Mouse (Mus musculus) WW6 (cell line): ENCODE data around the gene Atxn7l1.

ENCODE experiments used
- DNase-seq: peaks from one replicate; pipeline ENCODE4 v3.0.0-alpha.2; 2013; ENCODE audit warnings: low read depth, low spot score

Gene Atxn7l1

GRCm38 (mm10) chr12:33225978-33226377 lies 78.5 kb downstream of the Atxn7l1 start:
- no peak for DNase-seq

DNA sequence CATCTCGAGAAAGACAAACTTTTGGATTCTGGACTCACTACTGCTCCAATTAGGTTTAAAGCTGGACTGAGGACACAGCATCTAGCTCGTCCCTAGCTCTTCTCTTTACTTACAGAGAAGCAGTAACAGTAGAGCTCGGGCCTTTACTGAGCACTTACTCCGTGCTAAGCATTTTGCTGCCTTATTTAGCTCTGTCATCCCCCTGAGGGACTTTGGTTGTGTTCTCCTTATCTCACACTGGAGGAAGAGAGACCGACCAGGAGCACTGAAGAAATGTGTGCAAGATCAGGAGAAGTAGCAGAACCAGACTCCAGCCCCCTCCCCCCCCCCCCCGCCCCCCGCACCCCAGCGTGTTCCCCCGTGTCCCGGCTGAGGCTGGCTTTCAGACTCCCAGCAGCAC lies 79.1 kb downstream of the Atxn7l1 start:
- no peak for DNase-seq

- DNase-seq, result no peak
Measured at GRCm38 (mm10) chr12:33235314-33235713, 87.8 kb downstream of the Atxn7l1 start.

DNA sequence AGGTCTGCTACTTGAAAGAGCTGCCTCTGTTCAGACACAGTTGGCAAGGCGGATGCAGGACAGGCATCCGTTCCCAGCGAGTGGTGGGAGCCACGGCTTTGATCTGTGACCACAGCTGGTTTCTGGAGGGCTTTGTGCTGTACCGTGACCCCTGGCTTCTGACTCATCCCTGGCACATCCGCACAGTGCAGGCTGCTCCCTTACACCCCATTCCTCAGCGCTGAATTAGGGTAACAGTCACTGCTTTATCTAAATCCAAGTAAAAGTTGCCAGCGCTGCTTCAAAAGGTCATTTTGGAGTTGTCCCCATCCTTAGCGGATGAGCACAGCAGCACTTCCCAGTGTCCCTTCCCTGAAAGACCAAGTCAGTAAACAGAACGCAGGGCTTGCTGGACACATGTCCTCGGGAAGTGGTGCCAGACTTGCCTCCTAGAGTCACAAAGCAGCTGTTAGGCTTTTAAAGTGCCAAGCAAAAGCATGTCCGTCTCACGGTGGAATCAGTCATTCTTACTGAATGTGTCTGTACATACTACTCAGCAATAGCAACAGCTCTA lies 88.4 kb downstream of the Atxn7l1 start:
- DNase-seq, result no peak

GRCm38 (mm10) chr12:33236344-33237049 lies 89.0 kb downstream of the Atxn7l1 start:
- peak; percentile 22 for DNase-seq

DNA sequence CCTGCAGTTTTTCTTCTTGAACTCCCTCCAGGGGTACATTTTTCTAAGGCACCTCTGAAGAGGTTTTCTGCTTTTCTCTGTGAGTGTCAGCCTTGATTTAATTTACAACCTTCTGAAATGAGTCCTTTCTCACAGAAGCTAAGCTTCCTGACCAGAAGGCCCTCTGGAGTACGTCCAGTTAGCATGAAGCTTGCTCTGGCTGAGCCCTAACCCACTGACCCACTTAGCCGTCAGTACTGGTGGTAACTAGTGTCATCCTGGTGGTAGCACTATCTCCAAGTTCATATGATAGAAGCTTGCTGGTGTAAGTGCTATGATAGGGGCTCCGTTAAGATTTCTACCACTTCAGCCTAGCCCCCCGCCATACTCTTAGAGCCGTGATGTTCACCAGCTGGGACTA lies 89.6 kb downstream of the Atxn7l1 start:
- DNase-seq, result no peak

GRCm38 (mm10) chr12:33242679-33243078 lies 95.2 kb downstream of the Atxn7l1 start:
- no peak for DNase-seq

DNA sequence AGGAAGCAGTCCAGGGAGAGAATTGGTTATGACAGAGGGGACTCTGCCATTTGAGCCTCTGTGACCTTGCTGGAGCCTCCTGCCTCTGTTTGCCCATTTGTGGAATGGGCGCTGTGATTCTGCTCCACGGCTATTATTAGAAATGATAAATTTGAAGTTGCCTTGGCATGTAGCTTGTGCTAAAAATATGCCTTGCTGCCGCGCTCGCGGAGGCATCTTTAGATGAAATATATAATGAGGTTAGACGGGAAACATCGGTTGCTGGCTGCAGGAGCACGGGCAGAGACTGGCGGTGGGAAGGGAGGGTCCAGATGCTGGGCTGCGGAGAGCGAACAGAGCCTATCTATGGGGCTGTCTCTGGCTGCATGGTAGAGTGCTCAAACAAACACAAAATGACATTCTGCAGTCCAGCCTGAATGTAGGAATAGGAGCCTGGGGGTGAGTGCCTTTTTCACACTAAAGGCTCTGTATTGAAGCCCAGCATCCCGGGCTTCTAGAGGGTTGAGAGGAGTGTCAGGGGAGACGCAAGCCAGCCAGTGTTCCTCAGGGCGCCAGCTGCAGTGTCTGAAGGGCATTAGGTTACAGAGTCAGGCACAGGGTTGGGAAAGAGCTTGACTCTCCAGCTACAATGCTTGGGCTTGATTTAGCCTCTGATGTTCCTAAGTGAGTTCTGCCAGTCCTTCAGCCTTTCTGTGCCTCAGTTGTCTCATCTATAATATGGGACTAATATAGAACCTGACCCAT lies 96.8 kb downstream of the Atxn7l1 start:
- DNase-seq, result no peak

GRCm38 (mm10) chr12:33245455-33245854 lies 98.0 kb downstream of the Atxn7l1 start:
- no peak for DNase-seq

DNA sequence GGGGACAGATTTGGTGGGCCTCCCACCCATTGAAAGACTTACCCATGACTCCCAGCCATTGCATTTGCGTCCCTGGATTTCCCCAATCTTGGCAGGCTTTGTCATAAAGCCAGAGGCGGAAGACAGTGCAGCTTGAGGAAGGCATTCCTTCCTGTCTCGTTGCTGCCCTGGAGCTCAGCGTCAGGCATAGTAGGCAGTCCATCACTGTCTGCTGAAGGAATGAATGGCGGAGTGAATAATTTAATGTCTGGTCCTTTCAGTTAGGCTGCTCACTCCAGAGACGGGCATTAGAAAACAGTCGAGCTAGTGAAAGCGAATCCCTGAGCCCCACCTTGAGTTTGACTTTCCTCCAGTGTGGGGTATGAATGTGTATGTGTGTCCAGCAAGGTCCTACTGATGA lies 99.4 kb downstream of the Atxn7l1 start:
- DNase-seq, result no peak

DNA sequence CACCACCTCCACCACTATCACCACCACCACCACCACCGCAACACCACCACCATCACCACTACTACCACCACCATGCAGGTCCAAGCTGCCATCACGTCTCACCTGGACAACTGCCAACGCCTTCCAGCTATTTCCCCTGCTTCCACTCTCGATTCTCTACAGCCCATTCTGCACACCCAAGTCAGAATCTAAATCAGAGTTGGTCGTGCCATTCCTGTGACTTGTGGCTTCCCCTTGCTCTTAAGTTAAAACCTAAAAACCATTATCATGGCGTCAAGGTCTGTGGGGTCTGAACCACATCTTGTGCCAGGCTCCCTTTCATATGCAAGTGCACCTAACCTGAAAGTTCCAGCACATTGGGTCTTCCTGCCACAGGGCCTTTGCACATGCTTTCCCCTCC lies 102.7 kb downstream of the Atxn7l1 start:
- no peak for DNase-seq

DNA sequence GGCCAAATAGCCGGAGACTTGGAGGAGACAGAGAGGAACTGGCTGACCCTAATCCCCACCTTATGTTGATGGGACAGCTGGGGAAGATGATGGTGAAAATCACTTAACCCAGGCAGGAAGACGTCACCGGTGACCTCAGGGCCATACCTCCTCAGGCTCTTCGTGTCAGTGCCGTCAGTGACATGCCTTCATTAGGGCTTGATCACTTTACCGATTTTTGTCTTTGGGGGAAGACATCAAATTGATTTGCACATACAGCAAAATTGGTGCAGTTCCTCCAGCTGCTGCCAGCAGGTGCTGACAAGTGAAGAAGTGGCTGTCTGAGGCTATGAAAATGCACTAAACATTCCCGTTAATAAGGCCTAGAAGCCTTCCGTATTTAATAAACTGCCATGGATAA lies 103.9 kb downstream of the Atxn7l1 start:
- no peak for DNase-seq

- no peak for DNase-seq
Measured at GRCm38 (mm10) chr12:33252621-33253020, 105.1 kb downstream of the Atxn7l1 start.

GRCm38 (mm10) chr12:33253206-33253605 lies 105.7 kb downstream of the Atxn7l1 start:
- no peak for DNase-seq

- DNase-seq, result no peak
Measured at GRCm38 (mm10) chr12:33255256-33255655, 107.8 kb downstream of the Atxn7l1 start.

- no peak for DNase-seq
Measured at GRCm38 (mm10) chr12:33256426-33256825, 108.9 kb downstream of the Atxn7l1 start.

- DNase-seq, result no peak
Measured at GRCm38 (mm10) chr12:33258995-33259529, 111.6 kb downstream of the Atxn7l1 start.

GRCm38 (mm10) chr12:33260575-33260974 lies 113.1 kb downstream of the Atxn7l1 start:
- no peak for DNase-seq

- DNase-seq, result no peak
Measured at GRCm38 (mm10) chr12:33265877-33266276, 118.4 kb downstream of the Atxn7l1 start.

DNA sequence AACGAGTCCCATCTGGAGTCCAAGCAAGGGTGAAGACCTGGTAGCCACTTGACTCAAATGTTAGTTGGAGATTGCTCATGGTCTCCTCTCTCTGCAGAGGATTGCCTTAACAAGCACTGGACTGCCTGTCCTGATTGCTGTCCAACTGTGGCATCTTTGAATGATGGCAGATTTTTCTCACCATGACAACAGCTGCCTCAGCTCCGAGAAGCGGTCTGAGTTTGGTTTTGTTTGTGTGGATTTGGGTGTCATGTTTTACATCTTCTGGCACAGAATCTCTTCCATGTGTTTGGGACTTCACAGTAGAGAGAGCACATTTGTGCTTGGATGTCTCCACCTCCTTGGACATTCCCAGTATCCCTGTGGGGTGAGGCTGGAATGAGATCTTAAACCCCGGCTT lies 120.5 kb downstream of the Atxn7l1 start:
- DNase-seq, result no peak

GRCm38 (mm10) chr12:33269743-33270142 lies 122.2 kb downstream of the Atxn7l1 start:
- peak; percentile 45 for DNase-seq

- no peak for DNase-seq
Measured at GRCm38 (mm10) chr12:33271865-33272264, 124.4 kb downstream of the Atxn7l1 start.

DNA sequence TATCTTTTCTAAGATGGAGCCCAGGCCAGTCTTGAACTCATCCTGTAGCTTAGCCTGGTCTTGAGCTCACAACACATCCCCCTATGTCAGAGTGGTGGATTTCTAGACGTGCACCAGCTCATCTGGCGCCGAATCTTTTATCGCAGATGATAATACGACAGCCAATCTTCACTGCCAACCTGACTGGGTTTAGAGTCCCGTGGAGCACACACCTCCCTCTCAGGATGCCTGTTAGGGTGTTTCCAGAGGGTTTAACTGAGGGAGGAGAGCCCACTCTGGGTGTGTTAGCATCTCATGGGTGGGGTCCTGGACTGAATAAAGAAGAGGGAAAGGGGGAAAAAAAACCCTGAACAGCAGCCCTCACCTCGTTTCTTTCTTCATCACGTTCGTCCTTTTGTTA lies 124.9 kb downstream of the Atxn7l1 start:
- no peak for DNase-seq
